Mouse (Mus musculus) liver, postnatal 0 days (tissue): Measurements from ENCODE around the gene Mad1l1.

Experiments
- CTCF ChIP-seq: sonication (generic); IDR thresholded peaks from 2 replicates; pipeline ENCODE4 v1.5.1; 2016; ENCODE audit warnings: antibody characterized with exemption, low read depth
- EP300 ChIP-seq: IDR thresholded peaks from 2 replicates; pipeline ENCODE4 v1.6.1; 2016; ENCODE audit warnings: antibody characterized with exemption, low read depth, mild to moderate bottlenecking

DNA sequence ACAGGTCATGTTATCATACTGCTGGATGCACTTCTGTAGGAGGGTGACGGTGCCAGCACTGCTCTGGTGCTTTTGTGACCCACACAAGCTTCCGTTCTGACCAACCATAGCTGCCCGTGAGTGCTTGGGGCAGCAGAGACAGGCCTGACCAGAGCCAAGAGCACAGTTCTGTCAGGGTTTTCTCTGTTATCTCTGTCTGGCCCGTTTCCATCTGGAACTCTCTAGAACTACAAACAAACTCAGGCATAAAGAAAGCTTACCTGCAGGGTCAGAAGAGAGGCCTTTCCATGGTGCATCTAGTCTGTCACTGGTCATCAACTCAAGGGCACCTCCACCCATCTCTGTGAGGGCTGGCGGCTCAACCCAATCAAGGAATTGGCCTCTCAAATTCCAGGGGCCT lies 171.2 kb downstream of the Mad1l1 start:
- TF ChIP-seq CTCF (no peak), EP300 (no peak)
